Mouse (Mus musculus): Measurements from ENCODE around the gene Lix1l. TPM values are rescaled to one million over a fixed set of nuclear protein-coding genes. Genes with fewer than 3 reads are reported as not detected.

Lix1l gene
- polyA plus RNA-seq (2014; fragmentation: Illumina TruSeq; extraction: RNeasy Lipid Tissue Mini Kit (QIAGEN cat#74804); ENCODE audit: low read depth, low replicate concordance) = 10.0 TPM

GRCm38 (mm10) chr3:96600639-96601250 lies at the start of gene Lix1l:
Gene Lix1l, plus strand, starts transcription at chr3:96601149.

GRCm38 (mm10) chr3:96557694-96558093 lies 43.3 kb upstream of the Lix1l start, which contains the start of gene Txnip:
Gene Txnip, plus strand, starts transcription at chr3:96557957.

GRCm38 (mm10) chr3:96576690-96577541 lies 24.0 kb upstream of the Lix1l start, which contains the start of gene Gm16253:
Gene Gm16253, plus strand, starts transcription at chr3:96576984.

GRCm38 (mm10) chr3:96593790-96594560 lies 7.0 kb upstream of the Lix1l start, which contains the start of gene Polr3gl:
Gene Polr3gl, minus strand, starts transcription at chr3:96594181.

GRCm38 (mm10) chr3:96596228-96596707 lies 4.7 kb upstream of the Lix1l start, which contains the start of gene Ankrd34a:
Gene Ankrd34a, plus strand, starts transcription at chr3:96596636.

GRCm38 (mm10) chr3:96629729-96630600 lies 29.0 kb downstream of the Lix1l start, which contains the start of gene Rbm8a:
Gene Rbm8a, plus strand, starts transcription at chr3:96629933.

GRCm38 (mm10) chr3:96634928-96635879 lies 34.3 kb downstream of the Lix1l start, which contains the start of the genes Pex11b and Gm42957:
Gene Pex11b, plus strand, starts transcription at chr3:96635376.
Gene Gm42957, plus strand, starts transcription at chr3:96635474.

GRCm38 (mm10) chr3:96645018-96645649 lies 44.2 kb downstream of the Lix1l start, which contains the start of gene Itga10:
Gene Itga10, plus strand, starts transcription at chr3:96645584.

GRCm38 (mm10) chr3:96669727-96670468 lies 68.9 kb downstream of the Lix1l start, which contains the start of gene Ankrd35:
Gene Ankrd35, plus strand, starts transcription at chr3:96670131.

Other genes with a start within 250 kb of the Lix1l start
- gene BC107364, start 148.8 kb upstream of the Lix1l start, polyA plus RNA-seq (2014; fragmentation: Illumina TruSeq; extraction: RNeasy Lipid Tissue Mini Kit (QIAGEN cat#74804); ENCODE audit: low read depth, low replicate concordance) = 3.0 TPM
- gene Hfe2, start 76.0 kb upstream of the Lix1l start, polyA plus RNA-seq (2014; fragmentation: Illumina TruSeq; extraction: RNeasy Lipid Tissue Mini Kit (QIAGEN cat#74804); ENCODE audit: low read depth, low replicate concordance) = 5.7 TPM
- gene Txnip, start 43.2 kb upstream of the Lix1l start, polyA plus RNA-seq (2014; fragmentation: Illumina TruSeq; extraction: RNeasy Lipid Tissue Mini Kit (QIAGEN cat#74804); ENCODE audit: low read depth, low replicate concordance) = 45.4 TPM
- gene Gm16253, start 24.2 kb upstream of the Lix1l start, polyA plus RNA-seq (2014; fragmentation: Illumina TruSeq; extraction: RNeasy Lipid Tissue Mini Kit (QIAGEN cat#74804); ENCODE audit: low read depth, low replicate concordance) = not detected
- 42.6 TPM for gene Polr3gl, start 7.0 kb upstream of the Lix1l start, polyA plus RNA-seq (2014; fragmentation: Illumina TruSeq; extraction: RNeasy Lipid Tissue Mini Kit (QIAGEN cat#74804); ENCODE audit: low read depth, low replicate concordance)
- not detected for gene Ankrd34a, start 4.5 kb upstream of the Lix1l start, polyA plus RNA-seq (2014; fragmentation: Illumina TruSeq; extraction: RNeasy Lipid Tissue Mini Kit (QIAGEN cat#74804); ENCODE audit: low read depth, low replicate concordance)
- 20.2 TPM for gene Rbm8a, start 28.8 kb downstream of the Lix1l start, polyA plus RNA-seq (2014; fragmentation: Illumina TruSeq; extraction: RNeasy Lipid Tissue Mini Kit (QIAGEN cat#74804); ENCODE audit: low read depth, low replicate concordance)
- gene Pex11b, start 34.2 kb downstream of the Lix1l start, polyA plus RNA-seq (2014; fragmentation: Illumina TruSeq; extraction: RNeasy Lipid Tissue Mini Kit (QIAGEN cat#74804); ENCODE audit: low read depth, low replicate concordance) = 22.0 TPM
- not detected for gene Gm42957, start 34.3 kb downstream of the Lix1l start, polyA plus RNA-seq (2014; fragmentation: Illumina TruSeq; extraction: RNeasy Lipid Tissue Mini Kit (QIAGEN cat#74804); ENCODE audit: low read depth, low replicate concordance)
- 0.17 TPM for gene Itga10, start 44.4 kb downstream of the Lix1l start, polyA plus RNA-seq (2014; fragmentation: Illumina TruSeq; extraction: RNeasy Lipid Tissue Mini Kit (QIAGEN cat#74804); ENCODE audit: low read depth, low replicate concordance)
- gene Ankrd35, start 69.0 kb downstream of the Lix1l start, polyA plus RNA-seq (2014; fragmentation: Illumina TruSeq; extraction: RNeasy Lipid Tissue Mini Kit (QIAGEN cat#74804); ENCODE audit: low read depth, low replicate concordance) = 0.17 TPM
- gene Pias3, start 95.2 kb downstream of the Lix1l start, polyA plus RNA-seq (2014; fragmentation: Illumina TruSeq; extraction: RNeasy Lipid Tissue Mini Kit (QIAGEN cat#74804); ENCODE audit: low read depth, low replicate concordance) = 1.3 TPM
- 0.10 TPM for gene Nudt17, start 107.4 kb downstream of the Lix1l start, polyA plus RNA-seq (2014; fragmentation: Illumina TruSeq; extraction: RNeasy Lipid Tissue Mini Kit (QIAGEN cat#74804); ENCODE audit: low read depth, low replicate concordance)
- gene Polr3c, start 126.5 kb downstream of the Lix1l start, polyA plus RNA-seq (2014; fragmentation: Illumina TruSeq; extraction: RNeasy Lipid Tissue Mini Kit (QIAGEN cat#74804); ENCODE audit: low read depth, low replicate concordance) = 29.0 TPM
- 36.1 TPM for gene Rnf115, start 126.5 kb downstream of the Lix1l start, polyA plus RNA-seq (2014; fragmentation: Illumina TruSeq; extraction: RNeasy Lipid Tissue Mini Kit (QIAGEN cat#74804); ENCODE audit: low read depth, low replicate concordance)
- gene Pdzk1, start 228.1 kb downstream of the Lix1l start, polyA plus RNA-seq (2014; fragmentation: Illumina TruSeq; extraction: RNeasy Lipid Tissue Mini Kit (QIAGEN cat#74804); ENCODE audit: low read depth, low replicate concordance) = 152 TPM
- gene Cd160, start 228.2 kb downstream of the Lix1l start, polyA plus RNA-seq (2014; fragmentation: Illumina TruSeq; extraction: RNeasy Lipid Tissue Mini Kit (QIAGEN cat#74804); ENCODE audit: low read depth, low replicate concordance) = not detected